Mouse (Mus musculus): ENCODE results near the gene Cdc6. TPM values are rescaled to one million over a fixed set of nuclear protein-coding genes. Genes with fewer than 3 reads are reported as not detected.

Gene Cdc6
- polyA plus RNA-seq, 1 experiment from 2014 or later, result 69.1 TPM

DNA sequence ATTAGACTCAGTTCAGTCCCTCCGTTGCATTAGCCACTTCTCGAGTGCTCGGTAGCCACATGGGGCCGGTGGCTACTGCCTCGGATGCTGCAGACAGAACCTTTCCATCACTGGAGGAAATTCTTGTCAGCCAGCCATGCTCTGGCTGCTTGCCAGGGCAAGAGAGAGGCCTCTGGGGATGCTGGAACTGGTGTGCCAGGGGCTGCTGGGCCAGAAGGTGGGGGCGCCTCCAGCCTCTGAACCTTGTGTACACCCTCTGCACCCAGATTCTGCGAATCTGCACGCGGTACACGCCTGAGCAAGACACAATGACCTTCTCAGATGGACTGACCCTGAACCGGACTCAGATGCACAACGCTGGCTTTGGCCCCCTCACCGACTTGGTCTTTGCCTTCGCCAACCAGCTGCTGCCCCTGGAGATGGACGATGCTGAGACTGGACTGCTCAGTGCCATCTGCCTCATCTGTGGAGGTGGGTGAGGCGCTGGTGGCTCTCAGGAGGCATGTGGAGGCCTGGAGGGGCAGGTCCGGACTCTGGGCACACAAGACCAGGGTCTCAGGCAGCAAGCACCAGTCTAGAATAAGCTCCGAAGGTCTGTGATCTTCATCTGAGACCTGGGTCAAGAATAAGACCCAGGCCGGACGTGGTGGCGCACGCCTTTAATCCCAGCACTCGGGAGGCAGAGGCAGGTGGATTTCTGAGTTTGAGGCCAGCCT, 63.9 kb downstream of the Cdc6 start:
- Histone ChIP-seq H3K4me1 (replicated peaks) (peaks cover 38% of the 10 kb centered on the region), H3K9me3 (replicated peaks) (no peaks in the 10 kb centered on the region), H3K27ac (no peak overlapping the region), H3K4me3 (replicated peaks) (no peak overlapping the region), H3K9ac (no peak overlapping the region), H3K4me2 (no peak overlapping the region), H3K27me3 (peaks cover 37% of the 10 kb centered on the region), H3K36me3 (peaks cover 41% of the 10 kb centered on the region)
- 79% methylated on average over 23 of the region's 23 CpGs for WGBS (ENCODE audit: insufficient replicate concordance)
- ATAC-seq (ENCODE audit: low read depth) (no peak), DNase-seq (no peak)

DNA sequence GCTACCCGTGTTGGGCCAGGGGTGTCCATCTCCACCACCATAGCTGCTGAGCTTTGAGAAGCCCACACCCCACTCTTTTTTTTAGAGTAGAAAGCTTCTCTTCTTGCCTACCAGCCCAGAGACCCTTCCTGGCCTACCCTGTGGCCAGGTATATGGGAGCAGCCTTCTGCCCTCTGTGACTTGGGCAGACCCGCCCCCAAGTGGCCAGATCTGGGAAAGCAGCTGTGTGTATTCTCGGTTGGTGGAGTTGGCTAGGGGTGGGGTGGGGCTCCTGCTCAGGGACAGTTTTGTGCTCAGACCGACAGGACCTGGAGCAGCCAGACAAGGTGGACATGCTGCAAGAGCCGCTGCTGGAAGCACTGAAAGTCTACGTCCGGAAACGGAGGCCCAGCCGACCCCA, 64.6 kb downstream of the Cdc6 start:
- 48% methylated on average over 9 of the region's 9 CpGs for WGBS (ENCODE audit: insufficient replicate concordance)
- peak; percentile 54 for ATAC-seq (ENCODE audit: low read depth)
- Histone ChIP-seq H3K4me2 (no peak overlapping the region), H3K9me3 (replicated peaks) (no peaks in the 10 kb centered on the region), H3K9ac (no peak overlapping the region), H3K27ac (no peak overlapping the region), H3K4me1 (replicated peaks) (peaks cover 31% of the 10 kb centered on the region), H3K27me3 (peaks cover 31% of the 10 kb centered on the region), H3K36me3 (peaks cover 36% of the 10 kb centered on the region), H3K4me3 (replicated peaks) (no peak overlapping the region)
- DNase-seq, result peak; percentile 66

DNA sequence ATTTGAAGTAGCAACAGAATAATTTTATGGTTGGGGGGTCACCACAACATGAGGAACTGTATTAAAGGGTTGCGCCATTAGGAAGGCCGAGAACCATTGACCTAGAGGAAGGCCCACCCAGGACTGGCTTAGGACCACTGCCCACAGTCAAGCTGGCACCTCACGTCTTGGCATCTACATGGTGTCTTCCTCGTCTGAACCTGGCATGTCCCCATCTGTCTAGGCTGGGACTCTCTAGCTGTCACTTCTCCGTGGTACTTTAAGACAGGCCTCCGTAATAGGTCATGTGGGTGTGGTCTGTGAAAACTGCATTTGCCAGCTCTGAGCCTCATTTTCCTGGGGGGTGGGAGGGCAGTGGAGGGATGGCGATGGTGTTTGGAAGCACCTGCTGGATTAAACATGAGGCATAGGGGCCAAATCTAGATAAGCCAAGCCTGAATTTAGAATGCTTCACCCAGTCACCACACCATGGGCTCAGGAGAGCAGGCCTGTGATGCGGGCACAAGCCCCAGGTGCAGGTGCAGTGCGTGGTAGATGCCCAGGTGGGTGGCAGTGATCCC, 65.3 kb downstream of the Cdc6 start:
- no peak overlapping the region for H3K9ac ChIP-seq
- no peak overlapping the region for H3K4me2 ChIP-seq
- no peaks in the 10 kb centered on the region for H3K9me3 ChIP-seq (replicated peaks)
- peaks cover 37% of the 10 kb centered on the region for H3K4me1 ChIP-seq (replicated peaks)
- DNase-seq, result no peak
- peaks cover 31% of the 10 kb centered on the region for H3K27me3 ChIP-seq
- WGBS (ENCODE audit: insufficient replicate concordance), result 70% methylated on average over 9 of the region's 9 CpGs
- no peak overlapping the region for H3K4me3 ChIP-seq (replicated peaks)
- no peak for ATAC-seq (ENCODE audit: low read depth)
- peaks cover 36% of the 10 kb centered on the region for H3K36me3 ChIP-seq
- H3K27ac ChIP-seq, result no peak overlapping the region

Other genes with a start within 250 kb of the Cdc6 start
- not detected in 2 replicates for gene Gsdma, start 243.4 kb upstream of the Cdc6 start, polyA plus RNA-seq (2015; fragmentation: Nextera tagmentation; extraction: Ambion mirVana)
- gene Psmd3, start 225.2 kb upstream of the Cdc6 start, polyA plus RNA-seq (2015; fragmentation: Nextera tagmentation; extraction: Ambion mirVana), result 143 and 151 TPM in 2 replicates
- gene Csf3, start 206.5 kb upstream of the Cdc6 start, polyA plus RNA-seq (2015; fragmentation: Nextera tagmentation; extraction: Ambion mirVana), result not detected in 2 replicates
- 27.6 and 36.0 TPM in 2 replicates for gene Med24, start 178.4 kb upstream of the Cdc6 start, polyA plus RNA-seq (2015; fragmentation: Nextera tagmentation; extraction: Ambion mirVana)
- 8.8 and 9.8 TPM in 2 replicates for gene Thra, start 167.2 kb upstream of the Cdc6 start, polyA plus RNA-seq (2015; fragmentation: Nextera tagmentation; extraction: Ambion mirVana)
- gene Nr1d1, start 132.5 kb upstream of the Cdc6 start, polyA plus RNA-seq (2015; fragmentation: Nextera tagmentation; extraction: Ambion mirVana), result 0.59 and 1.0 TPM in 2 replicates
- gene Msl1, start 112.3 kb upstream of the Cdc6 start, polyA plus RNA-seq (2015; fragmentation: Nextera tagmentation; extraction: Ambion mirVana), result 6.8 and 6.9 TPM in 2 replicates
- 13.3 and 16.1 TPM in 2 replicates for gene Casc3, start 102.9 kb upstream of the Cdc6 start, polyA plus RNA-seq (2015; fragmentation: Nextera tagmentation; extraction: Ambion mirVana)
- 0.20 and 0.23 TPM in 2 replicates for gene Rapgefl1, start 71.0 kb upstream of the Cdc6 start, polyA plus RNA-seq (2015; fragmentation: Nextera tagmentation; extraction: Ambion mirVana)
- gene Wipf2, start 44.2 kb upstream of the Cdc6 start, polyA plus RNA-seq (2015; fragmentation: Nextera tagmentation; extraction: Ambion mirVana), result 1.3 TPM in 2 replicates
- gene Rara, start 20.0 kb downstream of the Cdc6 start, polyA plus RNA-seq (2015; fragmentation: Nextera tagmentation; extraction: Ambion mirVana), result 3.4 and 3.8 TPM in 2 replicates
- gene Gjd3, start 75.2 kb downstream of the Cdc6 start, polyA plus RNA-seq (2015; fragmentation: Nextera tagmentation; extraction: Ambion mirVana), result not detected in 2 replicates
- 208 and 245 TPM in 2 replicates for gene Top2a, start 116.4 kb downstream of the Cdc6 start, polyA plus RNA-seq (2015; fragmentation: Nextera tagmentation; extraction: Ambion mirVana)
- gene Igfbp4, start 133.4 kb downstream of the Cdc6 start, polyA plus RNA-seq (2015; fragmentation: Nextera tagmentation; extraction: Ambion mirVana), result 168 and 194 TPM in 2 replicates
- gene Tns4, start 181.5 kb downstream of the Cdc6 start, polyA plus RNA-seq (2015; fragmentation: Nextera tagmentation; extraction: Ambion mirVana), result 0.22 and 0.32 TPM in 2 replicates
- 0.07 and 0.17 TPM in 2 replicates for gene Ccr7, start 247.3 kb downstream of the Cdc6 start, polyA plus RNA-seq (2015; fragmentation: Nextera tagmentation; extraction: Ambion mirVana)